Mouse (Mus musculus) heart, adult 18-20 months (tissue): ENCODE data around the gene Cinp. TPM values are rescaled to one million over a fixed set of nuclear protein-coding genes. Genes with fewer than 3 reads are reported as not detected.
"Not testable (repeated sequence)": the region's sequence is repeated elsewhere in the genome, so short reads cannot be mapped to it uniquely, and the experiment has no call there.

Experiments
- DNase-seq, 2 experiments: peaks; one replicate each; pipeline ENCODE4 v3.0.0; 2021 to 2022; ENCODE audit warnings: mixed read lengths in 1 of 2
- total RNA-seq, 2 experiments: library from RNA; stranded (reverse); gene quantifications; 2 replicates each; pipeline ENCODE4 v1.2.3; 2021

The Cinp gene
- total RNA-seq, 2 experiments from 2014 or later = 26.9 to 29.5 TPM

GRCm38 (mm10) chr12:110860293-110860692 lies 28.7 kb downstream of the Cinp start:
- no peak for DNase-seq

GRCm38 (mm10) chr12:110858681-110859080 lies 30.3 kb downstream of the Cinp start:
- DNase-seq = not testable (repeated sequence)

GRCm38 (mm10) chr12:110857196-110857595 lies 31.7 kb downstream of the Cinp start:
- no peak for DNase-seq

- no peak for DNase-seq
These were observed 33.9 kb downstream of the Cinp start for GRCm38 (mm10) chr12:110854786-110855737.

- DNase-seq = no peak
These were observed 37.0 kb downstream of the Cinp start for GRCm38 (mm10) chr12:110851923-110852322.

- DNase-seq = no peak
These were observed 37.5 kb downstream of the Cinp start for GRCm38 (mm10) chr12:110851414-110851813.

- no peak for DNase-seq
These were observed 38.1 kb downstream of the Cinp start for GRCm38 (mm10) chr12:110850929-110851256.

- peak; percentile 89 to 93 for DNase-seq
These were observed 38.7 kb downstream of the Cinp start, which contains the start of gene Zfp839 for GRCm38 (mm10) chr12:110850010-110850928. Gene Zfp839, plus strand, starts transcription at chr12:110850253.

- no peak for DNase-seq
These were observed 42.7 kb downstream of the Cinp start for GRCm38 (mm10) chr12:110846191-110846765.

- DNase-seq = peak; percentile 96 to 97
These were observed 43.6 kb downstream of the Cinp start for GRCm38 (mm10) chr12:110845131-110845880.

- DNase-seq = peak in 1 of 2 experiments; percentile 78
These were observed 44.5 kb downstream of the Cinp start for GRCm38 (mm10) chr12:110844227-110845130.

- peak; percentile 88 to 93 for DNase-seq
These were observed 45.5 kb downstream of the Cinp start for GRCm38 (mm10) chr12:110843194-110844048.

GRCm38 (mm10) chr12:110841731-110842493 lies 47.0 kb downstream of the Cinp start:
- no peak for DNase-seq

GRCm38 (mm10) chr12:110840348-110841198 lies 48.4 kb downstream of the Cinp start, which contains the start of gene Mok:
Gene Mok, minus strand, starts transcription at chr12:110840939.
- DNase-seq = peak; percentile 96 to 99

GRCm38 (mm10) chr12:110837850-110838249 lies 51.1 kb downstream of the Cinp start:
- DNase-seq = no peak

- DNase-seq = no peak
These were observed 51.6 kb downstream of the Cinp start for GRCm38 (mm10) chr12:110837192-110837841.

GRCm38 (mm10) chr12:110836729-110837128 lies 52.2 kb downstream of the Cinp start:
- no peak for DNase-seq
